Mouse (Mus musculus) ES-CJ7 (cell line): Measurements from ENCODE around the gene Gm7029.
"Not testable (repeated sequence)": the region's sequence is repeated elsewhere in the genome, so short reads cannot be mapped to it uniquely, and the experiment has no call there.

ENCODE experiments used
- DNase-seq: peaks from one replicate; pipeline ENCODE4 v3.0.0; 2011; ENCODE audit warnings: low read depth, low spot score

Gm7029 gene

GRCm38 (mm10) chr17:33873537-33873936, at the start of gene Gm7029:
TSS of gene Gm7029 (plus strand) at chr17:33873837.
- not testable (repeated sequence) for DNase-seq

DNA sequence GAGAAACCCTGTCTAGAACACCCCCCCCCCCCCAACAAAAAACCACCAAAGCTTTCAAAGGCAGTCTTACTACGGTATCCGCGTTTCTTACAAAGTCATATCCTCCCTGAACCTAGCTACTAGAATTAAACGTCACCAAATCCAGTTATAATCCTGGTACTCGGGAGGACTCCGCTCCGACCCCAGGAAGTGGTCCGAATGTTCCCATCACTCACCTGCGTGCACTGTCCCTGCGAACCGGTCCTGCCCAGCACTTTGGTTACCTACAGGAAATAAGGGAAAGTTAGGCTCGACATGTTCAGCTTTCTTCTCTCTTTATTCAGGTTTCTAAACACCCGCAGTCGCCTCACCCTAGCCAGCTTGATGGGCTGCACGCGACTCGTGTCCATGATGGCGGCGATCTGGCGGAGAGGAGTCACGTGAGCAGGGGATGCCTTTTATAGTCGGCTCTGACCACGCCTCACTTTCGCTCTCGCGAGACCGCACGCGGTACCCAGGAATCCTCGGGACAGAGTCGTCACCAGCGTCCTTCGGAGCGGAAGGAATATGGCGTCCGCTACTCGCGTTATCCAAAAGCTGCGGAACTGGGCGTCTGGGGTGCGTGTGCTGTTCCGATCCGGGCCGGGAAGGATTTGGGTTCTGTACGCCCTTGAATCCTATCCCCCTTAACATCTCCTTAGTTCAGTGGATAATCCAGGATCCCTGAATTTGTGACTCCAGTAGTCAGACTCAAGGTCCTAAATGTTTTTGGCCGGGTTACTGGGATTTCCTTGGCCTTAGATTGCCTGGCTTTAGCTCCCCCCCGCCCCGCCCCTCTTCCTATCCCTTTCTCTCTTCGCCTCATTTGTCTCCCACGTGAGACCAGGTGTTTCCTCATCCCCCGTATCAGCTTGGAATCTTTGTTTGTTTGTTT, 49.3 kb upstream of the Gm7029 start, which contains the start of the genes Rps28 and Ndufa7:
Rps28 (minus strand) TSS at position 479 of the 913 bp plus-strand sequence.
Ndufa7 (plus strand) TSS at position 489 of the 913 bp plus-strand sequence.
- peak; percentile 98 for DNase-seq

DNA sequence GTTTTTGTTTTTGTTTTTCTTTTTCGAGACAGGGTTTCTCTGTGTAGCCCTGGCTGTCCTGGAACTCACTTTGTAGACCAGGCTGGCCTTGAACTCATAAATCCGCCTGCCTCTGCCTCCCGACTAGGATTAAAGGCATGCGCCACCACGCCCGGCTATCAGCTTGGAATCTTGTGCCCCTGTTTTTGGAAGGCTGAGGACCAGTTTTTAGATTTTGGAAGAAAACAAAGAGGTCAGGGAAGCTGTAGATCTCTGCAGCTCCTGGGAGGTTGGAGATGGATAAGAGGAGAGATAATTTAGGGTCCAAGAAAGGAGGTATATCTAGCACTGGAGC, 48.7 kb upstream of the Gm7029 start:
- not testable (repeated sequence) for DNase-seq

- DNase-seq, result peak; percentile 31
Observed at GRCm38 (mm10) chr17:33825462-33825861, 48.2 kb upstream of the Gm7029 start.

GRCm38 (mm10) chr17:33826850-33827249, 46.8 kb upstream of the Gm7029 start:
- peak; percentile 79 for DNase-seq

DNA sequence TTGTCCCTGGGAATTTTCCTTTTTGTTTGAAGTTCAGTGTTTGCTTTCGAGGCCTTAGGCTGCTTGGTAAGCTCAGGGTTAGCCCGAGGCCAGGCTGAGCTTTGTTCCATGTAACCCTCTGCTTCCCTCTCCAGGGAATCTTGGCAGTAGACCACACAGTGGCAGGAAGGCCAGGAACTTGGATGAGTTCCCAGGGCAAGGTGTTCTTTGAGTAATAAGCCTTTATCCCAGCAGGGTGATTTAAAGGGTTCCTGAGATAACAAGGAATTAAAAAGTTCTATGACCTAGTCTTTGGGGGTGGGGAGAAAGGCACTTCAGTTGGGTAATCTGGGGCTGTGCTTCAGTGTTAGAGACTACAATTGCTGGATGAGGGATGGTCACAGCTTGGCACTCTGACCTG, 44.7 kb upstream of the Gm7029 start:
- DNase-seq, result no peak

DNA sequence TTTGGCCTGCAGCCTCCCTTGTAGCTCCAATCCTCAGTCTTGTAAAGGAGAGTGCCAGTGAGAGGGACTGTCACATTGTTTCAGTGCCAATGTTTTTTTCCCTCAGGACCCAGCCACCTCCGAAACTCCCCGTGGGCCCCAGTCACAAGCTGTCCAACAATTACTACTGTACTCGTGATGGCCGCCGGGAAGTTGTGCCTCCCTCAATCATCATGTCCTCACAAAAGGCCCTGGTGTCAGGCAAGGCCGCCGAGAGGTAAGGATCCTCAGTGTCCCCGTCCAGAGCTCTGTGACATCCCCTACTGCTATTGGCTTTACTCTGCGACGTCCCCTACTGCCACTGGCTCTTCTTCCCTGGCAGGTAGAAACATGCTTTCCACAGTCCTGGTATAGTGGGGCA, 44.1 kb upstream of the Gm7029 start:
- DNase-seq, result no peak

DNA sequence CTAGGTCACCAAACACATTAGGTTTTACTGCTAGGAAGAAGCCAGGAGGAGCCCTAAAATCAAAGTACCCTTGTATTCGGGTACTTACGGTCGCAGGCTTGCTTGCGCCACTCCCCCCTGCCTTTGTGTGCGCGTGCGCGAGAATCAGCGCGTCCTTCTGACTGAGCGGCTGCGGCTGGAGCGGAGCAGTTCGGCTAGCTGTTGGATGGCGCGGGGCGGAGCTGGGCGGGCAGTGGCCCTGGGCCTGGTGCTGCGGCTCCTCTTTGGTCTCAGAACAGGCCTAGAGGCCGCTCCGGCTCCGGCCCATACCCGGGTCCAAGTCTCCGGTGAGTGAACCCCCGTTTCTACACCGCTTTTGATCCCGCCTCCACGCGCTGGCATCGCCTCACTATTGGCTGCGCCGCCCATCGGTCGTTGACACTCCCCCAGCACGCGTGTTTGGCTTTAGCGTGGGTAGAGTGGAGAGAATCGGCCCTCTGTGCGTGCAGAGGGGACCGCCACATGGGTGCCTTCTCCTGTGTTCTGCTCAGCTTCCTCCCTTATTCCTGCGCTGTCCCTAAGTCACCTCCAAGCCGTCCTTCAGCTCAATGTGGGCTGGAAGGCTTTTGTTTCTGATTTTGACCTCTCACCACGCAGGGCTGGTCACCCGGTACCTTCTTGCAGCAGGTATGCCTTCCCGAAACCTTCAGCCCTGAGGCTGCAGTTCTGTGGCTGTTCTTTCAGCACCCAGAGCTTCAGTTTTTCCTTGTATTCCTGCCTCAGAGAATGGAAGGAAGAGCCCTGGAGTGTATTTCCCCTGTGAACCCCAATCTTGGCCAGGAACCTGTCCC, 30.5 kb upstream of the Gm7029 start, which contains the start of gene Cd320:
Cd320 (plus strand) TSS at position 126 of the 830 bp plus-strand sequence.
- DNase-seq, result peak; percentile 93

- no peak for DNase-seq
Observed at GRCm38 (mm10) chr17:33844196-33844595, 29.4 kb upstream of the Gm7029 start.

- DNase-seq, result no peak
Observed at GRCm38 (mm10) chr17:33848139-33848538, 25.5 kb upstream of the Gm7029 start.

DNA sequence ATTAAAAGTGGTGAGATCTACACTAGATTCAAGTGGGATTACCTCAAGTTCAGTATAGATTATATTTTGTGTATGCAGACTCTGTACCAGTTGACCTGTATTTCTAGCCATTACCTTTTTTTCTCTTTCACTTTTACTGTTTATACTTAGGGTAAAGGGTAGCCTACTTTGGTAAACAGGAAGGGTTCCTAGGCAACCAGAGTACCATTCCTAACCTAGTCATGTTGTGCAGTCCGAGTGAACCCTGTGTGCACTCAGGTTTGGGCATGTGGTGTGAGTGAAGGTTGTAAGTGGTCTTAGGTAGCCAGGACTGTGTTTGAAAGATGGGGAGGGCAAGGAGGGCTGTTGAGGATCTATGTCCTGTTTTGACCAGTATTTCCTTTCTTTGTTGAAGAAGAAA, 22.3 kb upstream of the Gm7029 start:
- DNase-seq, result no peak

DNA sequence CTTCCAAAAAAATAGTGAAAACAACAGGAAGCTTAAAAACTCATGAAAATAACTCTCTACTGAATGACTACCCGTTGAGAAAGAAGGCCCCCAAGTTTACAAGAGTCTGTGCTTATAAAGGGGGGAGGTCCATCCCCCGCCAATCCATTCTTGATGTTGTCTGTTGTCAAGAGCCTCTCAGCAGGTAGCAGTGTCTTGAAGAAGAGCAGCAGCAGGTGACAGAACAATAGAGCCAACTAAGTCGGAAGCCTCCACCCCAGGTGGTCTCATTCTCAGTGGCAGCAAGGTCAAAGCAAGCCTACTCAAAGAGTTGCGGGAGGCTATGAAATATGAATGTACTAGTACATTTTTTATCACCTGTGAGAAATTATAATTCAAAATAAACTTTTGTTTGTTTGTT, 15.8 kb upstream of the Gm7029 start:
- peak; percentile 85 for DNase-seq

- DNase-seq, result peak; percentile 91
Observed at GRCm38 (mm10) chr17:33865330-33866030, 8.2 kb upstream of the Gm7029 start.

DNA sequence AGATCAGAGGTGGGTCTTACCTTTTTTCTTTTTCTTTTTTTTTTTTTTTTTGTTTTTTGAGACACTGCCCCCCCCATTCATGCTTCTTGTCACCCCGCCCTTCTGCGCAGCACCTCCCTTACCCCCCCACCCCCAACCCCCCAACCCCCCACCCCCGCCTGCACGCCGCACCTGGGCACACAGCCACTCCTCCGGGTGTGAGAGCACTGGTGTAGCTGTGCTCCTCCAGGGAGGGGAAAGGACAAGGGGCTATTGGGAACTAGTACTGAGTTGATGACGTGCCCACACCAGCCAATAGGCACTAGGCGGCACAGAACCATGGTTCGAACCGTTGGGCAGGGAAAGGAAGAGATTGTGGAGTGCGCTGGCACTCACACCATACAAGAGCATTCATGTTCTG, 774 bp downstream of the Gm7029 start:
- no peak for DNase-seq

- DNase-seq, result peak; percentile 72
Observed at GRCm38 (mm10) chr17:33875797-33876196, 2.2 kb downstream of the Gm7029 start.

GRCm38 (mm10) chr17:33884320-33884719, 10.7 kb downstream of the Gm7029 start:
- DNase-seq, result not testable (repeated sequence)

DNA sequence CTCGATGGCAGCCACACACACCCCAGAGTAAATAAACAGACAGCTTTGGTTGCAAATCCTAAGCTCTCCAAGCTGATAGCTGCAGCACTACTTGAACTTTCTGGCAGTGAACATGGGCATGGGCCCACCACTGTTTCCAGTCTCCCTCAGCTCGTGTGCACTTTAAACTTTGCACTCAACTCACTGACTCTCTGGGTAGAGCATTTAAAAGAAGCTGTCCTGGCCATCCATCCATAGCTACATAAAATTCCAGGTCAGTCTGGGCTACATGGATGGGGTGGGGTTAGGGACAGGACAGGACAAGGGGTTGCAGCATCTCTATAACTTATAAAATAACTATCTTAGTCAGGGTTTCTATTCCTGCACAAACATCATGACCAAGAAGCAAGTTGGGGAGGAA, 14.2 kb downstream of the Gm7029 start:
- not testable (repeated sequence) for DNase-seq

DNA sequence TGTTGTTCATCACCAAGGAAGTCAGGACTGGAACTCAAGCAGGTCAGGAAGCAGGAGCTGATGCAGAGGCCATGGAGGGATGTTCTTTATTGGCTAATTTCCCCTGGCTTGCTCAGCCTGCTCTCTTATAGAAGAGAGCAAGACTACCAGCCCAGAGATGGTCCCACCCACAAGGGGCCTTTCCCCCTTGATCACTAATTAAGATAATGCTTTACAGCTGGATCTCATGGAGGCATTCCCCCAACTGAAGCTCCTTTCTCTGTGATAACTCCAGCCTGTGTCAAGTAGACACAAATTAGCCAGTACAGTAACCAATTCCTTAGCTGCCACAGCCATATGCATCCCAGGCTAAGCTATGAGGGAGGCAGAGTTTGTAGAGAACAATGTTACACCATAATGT, 14.6 kb downstream of the Gm7029 start:
- DNase-seq, result not testable (repeated sequence)

DNA sequence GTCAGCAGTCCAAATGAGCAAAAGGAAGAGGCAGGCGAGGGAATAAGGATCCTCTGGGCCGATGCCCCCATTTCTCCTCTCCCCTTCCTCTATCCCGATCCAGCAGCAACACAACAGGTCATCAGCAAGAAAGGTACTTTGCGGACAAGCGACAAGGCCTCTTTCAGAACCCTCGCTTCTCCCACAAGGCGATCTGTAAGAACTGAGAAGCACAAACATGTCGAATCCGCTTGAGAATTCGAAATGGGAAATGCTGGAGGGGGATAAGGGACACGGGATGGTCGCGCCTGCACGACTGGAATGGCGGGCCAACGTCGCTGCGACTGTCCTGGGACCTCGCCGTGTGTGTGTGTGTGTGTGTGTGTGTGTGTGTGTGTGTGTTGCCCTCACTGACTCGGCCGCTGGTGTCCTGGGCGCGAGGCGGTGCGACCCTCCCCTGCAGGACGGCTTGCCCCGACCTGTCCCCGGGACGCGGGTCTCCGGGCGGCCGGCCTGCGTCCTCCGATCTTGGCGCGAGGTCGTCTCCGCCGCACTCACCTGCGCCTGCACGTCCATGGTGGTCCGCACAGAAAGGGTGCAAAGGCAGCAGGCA, 16.4 kb downstream of the Gm7029 start:
- DNase-seq, result not testable (repeated sequence)

DNA sequence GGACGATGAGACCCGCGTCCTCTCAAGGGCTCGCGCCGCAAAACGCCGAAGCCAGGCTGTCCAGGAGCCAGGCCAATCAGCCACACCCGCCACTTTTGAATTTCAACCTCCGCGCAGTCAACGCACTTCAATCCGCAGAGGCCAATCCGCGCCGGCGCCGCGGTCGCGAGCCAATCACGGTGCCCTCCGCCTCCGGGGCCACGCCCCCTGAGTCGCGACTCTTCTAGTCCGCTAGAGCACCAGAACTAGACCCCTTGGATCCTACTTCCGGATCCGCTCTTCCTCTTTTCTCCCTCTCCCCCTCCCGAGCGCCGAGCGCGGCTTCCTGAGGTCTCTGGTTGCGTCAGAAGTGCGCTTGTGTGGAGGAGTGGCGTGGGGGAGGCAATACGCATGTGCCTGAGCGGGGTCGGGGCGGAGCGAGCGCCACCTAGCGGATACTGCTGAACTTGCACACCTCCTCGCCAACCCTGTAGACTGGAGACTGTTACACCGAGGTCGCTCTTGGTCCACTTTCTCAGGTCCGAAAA, 17.0 kb downstream of the Gm7029 start, which contains the start of gene Kifc1:
Kifc1 (minus strand) TSS at position 129 of the 527 bp plus-strand sequence.
- DNase-seq, result peak; percentile 100

DNA sequence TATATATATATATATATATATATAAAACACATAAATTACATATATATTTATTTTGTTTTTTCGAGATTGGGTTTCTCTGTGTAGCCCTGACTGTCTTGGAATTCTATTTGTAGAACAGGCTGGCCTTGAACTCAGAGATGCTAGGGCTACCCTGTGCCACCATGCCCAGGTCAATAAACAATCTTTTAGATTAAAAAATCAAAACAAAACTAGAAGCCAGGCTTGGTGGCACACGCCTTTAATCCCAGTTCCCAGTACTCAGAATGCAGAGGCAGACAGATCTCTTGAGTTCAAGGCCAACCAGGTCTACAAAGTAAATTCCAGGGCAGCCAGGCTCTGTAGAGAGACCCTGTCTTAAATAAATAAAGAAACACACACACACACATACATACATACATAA, 17.7 kb downstream of the Gm7029 start:
- no peak for DNase-seq
